Mouse (Mus musculus): ENCODE data around the gene Gm10226.
"Not testable (repeated sequence)": the region's sequence is repeated elsewhere in the genome, so short reads cannot be mapped to it uniquely, and the experiment has no call there.

The Gm10226 gene

GRCm38 (mm10) chr17:21691560-21691959, at the start of gene Gm10226:
Gene Gm10226, plus strand, starts transcription at chr17:21691860.
- DNase-seq (ENCODE audit: low read depth, low spot score), result no peak

GRCm38 (mm10) chr17:21648791-21649190, 42.9 kb upstream of the Gm10226 start:
- no peak for DNase-seq (ENCODE audit: low read depth, low spot score)

- peak; percentile 8 for DNase-seq (ENCODE audit: low read depth, low spot score)
Measured at GRCm38 (mm10) chr17:21649936-21650335, 41.7 kb upstream of the Gm10226 start.

- DNase-seq (ENCODE audit: low read depth, low spot score), result peak; percentile 71
Measured at GRCm38 (mm10) chr17:21650364-21650907, 41.2 kb upstream of the Gm10226 start, which contains the start of gene Zfp983. Gene Zfp983, plus strand, starts transcription at chr17:21650624.

GRCm38 (mm10) chr17:21678826-21679225, 12.8 kb upstream of the Gm10226 start:
- not testable (repeated sequence) for DNase-seq (ENCODE audit: low read depth, low spot score)

GRCm38 (mm10) chr17:21679273-21680018, 12.2 kb upstream of the Gm10226 start:
- peak; percentile 70 for DNase-seq (ENCODE audit: low read depth, low spot score)

- DNase-seq (ENCODE audit: low read depth, low spot score), result not testable (repeated sequence)
Measured at GRCm38 (mm10) chr17:21680019-21680376, 11.7 kb upstream of the Gm10226 start.

- no peak for DNase-seq (ENCODE audit: low read depth, low spot score)
Measured at GRCm38 (mm10) chr17:21693342-21693741, 1.7 kb downstream of the Gm10226 start.

- no peak for DNase-seq (ENCODE audit: low read depth, low spot score)
Measured at GRCm38 (mm10) chr17:21696073-21696472, 4.4 kb downstream of the Gm10226 start.

GRCm38 (mm10) chr17:21702281-21703240, 10.9 kb downstream of the Gm10226 start:
- no peak for DNase-seq (ENCODE audit: low read depth, low spot score)

GRCm38 (mm10) chr17:21703414-21703813, 11.8 kb downstream of the Gm10226 start:
- DNase-seq (ENCODE audit: low read depth, low spot score), result no peak

GRCm38 (mm10) chr17:21707343-21707996, 15.8 kb downstream of the Gm10226 start, which contains the start of gene Zfp760:
Gene Zfp760, plus strand, starts transcription at chr17:21707741.
- peak; percentile 49 for DNase-seq (ENCODE audit: low read depth, low spot score)

GRCm38 (mm10) chr17:21708401-21708800, 16.7 kb downstream of the Gm10226 start:
- no peak for DNase-seq (ENCODE audit: low read depth, low spot score)

GRCm38 (mm10) chr17:21730495-21730894, 38.8 kb downstream of the Gm10226 start, which contains the start of gene Zfp229:
Gene Zfp229, plus strand, starts transcription at chr17:21730795.
- DNase-seq (ENCODE audit: low read depth, low spot score), result not testable (repeated sequence)

- DNase-seq (ENCODE audit: low read depth, low spot score), result no peak
Measured at GRCm38 (mm10) chr17:21733049-21733448, 41.4 kb downstream of the Gm10226 start.

- DNase-seq (ENCODE audit: low read depth, low spot score), result peak; percentile 65
Measured at GRCm38 (mm10) chr17:21733529-21734031, 41.9 kb downstream of the Gm10226 start.
